Mouse (Mus musculus) ES-E14 (cell line): Measurements from ENCODE around the gene Cfap126.

Experiments used
- CHD2 ChIP-seq: IDR thresholded peaks from 2 replicates; pipeline ENCODE4 v1.6.1; 2014; ENCODE audit warnings: mild to moderate bottlenecking, low read depth, low read length, inconsistent platforms
- HCFC1 ChIP-seq: IDR thresholded peaks from 2 replicates; pipeline ENCODE4 v1.6.1; 2012; ENCODE audit warnings: low read length, inconsistent platforms, borderline replicate concordance; ENCODE audit not compliant: insufficient read depth
- MAFK ChIP-seq: IDR thresholded peaks from 2 replicates; pipeline ENCODE4 v1.6.1; 2014; ENCODE audit warnings: mild to moderate bottlenecking, low read depth, low read length, inconsistent platforms; ENCODE audit not compliant: insufficient read depth
- ZC3H11A ChIP-seq: IDR thresholded peaks from 2 replicates; pipeline ENCODE4 v1.6.1; 2012; ENCODE audit warnings: low read depth, mild to moderate bottlenecking, inconsistent platforms, low read length, borderline replicate concordance
- ZNF384 ChIP-seq: IDR thresholded peaks from 2 replicates; pipeline ENCODE4 v1.6.1; 2012; ENCODE audit warnings: low read depth, low read length, inconsistent platforms

GRCm38 (mm10) chr1:171119405-171119804, 5.7 kb downstream of the Cfap126 start:
- no peak for TF ChIP-seq ZC3H11A
- TF ChIP-seq HCFC1 = no peak
- TF ChIP-seq ZNF384 = no peak
- TF ChIP-seq CHD2 = no peak
- TF ChIP-seq MAFK = no peak
